Mouse (Mus musculus) olfactory bulb, adult 2 months (tissue): Measurements from ENCODE around the gene Kcnj11.

Experiments
- CTCF ChIP-seq: fragments of 200-500 bp; IDR thresholded peaks from 2 replicates; pipeline ENCODE4 v1.5.1; 2012; ENCODE audit warnings: low read depth, mild to moderate bottlenecking, low read length, moderate library complexity; ENCODE audit not compliant: insufficient read depth
- POLR2A ChIP-seq: fragments of 200-500 bp; IDR thresholded peaks from 2 replicates; pipeline ENCODE4 v1.6.1; 2012; ENCODE audit warnings: mild to moderate bottlenecking, low read depth, low read length, moderate library complexity; ENCODE audit not compliant: insufficient read depth

DNA sequence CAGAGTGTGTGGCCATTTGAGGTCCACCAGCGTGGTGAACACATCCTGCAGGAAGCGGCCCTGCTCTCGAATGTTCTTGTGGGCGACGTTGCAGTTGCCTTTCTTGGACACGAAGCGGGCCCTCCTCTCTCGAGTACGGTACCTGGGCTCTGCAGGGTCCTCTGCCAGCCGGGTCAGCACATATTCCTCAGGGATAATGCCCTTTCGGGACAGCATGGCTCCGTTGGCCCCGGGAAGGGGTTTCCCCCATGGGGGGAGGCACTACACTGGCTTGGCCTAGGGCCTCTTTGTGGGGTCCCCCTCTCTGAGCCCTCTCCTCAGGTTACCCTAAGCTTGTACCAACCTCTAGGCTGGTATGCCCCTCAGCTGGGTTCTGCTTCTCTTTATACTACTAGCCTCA lies 882 bp downstream of the Kcnj11 start:
- TF ChIP-seq CTCF (no peak), POLR2A (no peak)
